Mouse (Mus musculus) midbrain, embryonic 12.5 days (tissue): Measurements from ENCODE around the gene Car10. TPM values are rescaled to one million over a fixed set of nuclear protein-coding genes. Genes with fewer than 3 reads are reported as not detected.

Experiments used
- ATAC-seq: fragments of 200-750 bp; cut with Nextera tagmentation; 2 replicates; pipeline ENCODE4 v1.8.0; 2017; ENCODE audit warnings: low read depth, moderate TSS enrichment, moderate library complexity; ENCODE audit not compliant: low FRiP score
- H3K27ac ChIP-seq: fragments of 300-500 bp; sonication (generic); replicated peaks from 2 replicates; pipeline ENCODE4 v1.5.1; 2016; ENCODE audit warnings: mild to moderate bottlenecking
- H3K27me3 ChIP-seq: fragments of 300-500 bp; sonication (generic); 2 replicates; pipeline ENCODE4 v1.6.1; 2016; ENCODE audit warnings: mild to moderate bottlenecking
- H3K36me3 ChIP-seq: fragments of 300-500 bp; sonication (generic); 2 replicates; pipeline ENCODE4 v1.6.1; 2016
- H3K4me1 ChIP-seq: fragments of 300-500 bp; sonication (generic); 2 replicates; pipeline ENCODE4 v1.6.1; 2016
- H3K4me2 ChIP-seq: fragments of 300-500 bp; sonication (generic); replicated peaks from 2 replicates; pipeline ENCODE4 v1.6.1; 2016; ENCODE audit warnings: mild to moderate bottlenecking, moderate library complexity
- H3K4me3 ChIP-seq: fragments of 300-500 bp; sonication (generic); 2 replicates; pipeline ENCODE4 v1.5.1; 2016; ENCODE audit warnings: mild to moderate bottlenecking
- H3K9ac ChIP-seq: fragments of 300-500 bp; sonication (generic); replicated peaks from 2 replicates; pipeline ENCODE4 v1.6.1; 2016; ENCODE audit warnings: mild to moderate bottlenecking, moderate library complexity
- H3K9me3 ChIP-seq: fragments of 300-500 bp; sonication (generic); 2 replicates; pipeline ENCODE4 v1.6.1; 2016; ENCODE audit warnings: mild to moderate bottlenecking
- WGBS: fragments of 180-500 bp; shearing (Covaris S2); methylation state at CpG from one replicate; pipeline ENCODE4 v1.1.7; 2016; 5-methylcytosine and 5-hydroxymethylcytosine counted together
- polyA plus RNA-seq: library from polyadenylated mRNA; unstranded; fragments of >200 nt; fragmentation: Nextera tagmentation; extraction: Ambion mirVana; gene quantifications from 2 replicates; pipeline ENCODE4 v1.2.1, GENCODE M21; 2016

Car10 gene
- polyA plus RNA-seq, 1 experiment from 2014 or later: 4.6 TPM

- no peak overlapping the region for H3K9ac ChIP-seq
- no peak overlapping the region for H3K4me3 ChIP-seq
- ATAC-seq: no peak
- H3K4me2 ChIP-seq: no peak overlapping the region
- H3K9me3 ChIP-seq: no peaks in the 10 kb centered on the region
- WGBS: 89% methylated on average over 5 of the region's 5 CpGs
- no peaks in the 10 kb centered on the region for H3K27me3 ChIP-seq
- H3K27ac ChIP-seq: no peak overlapping the region
- no peaks in the 10 kb centered on the region for H3K36me3 ChIP-seq
- H3K4me1 ChIP-seq: no peaks in the 10 kb centered on the region
These were observed 333.7 kb downstream of the Car10 start for GRCm38 (mm10) chr11:93431482-93431881.

- Histone ChIP-seq H3K4me3 (no peak overlapping the region), H3K9ac (no peak overlapping the region), H3K27me3 (no peaks in the 10 kb centered on the region), H3K36me3 (no peaks in the 10 kb centered on the region), H3K9me3 (no peaks in the 10 kb centered on the region), H3K27ac (no peak overlapping the region), H3K4me2 (no peak overlapping the region), H3K4me1 (no peaks in the 10 kb centered on the region)
- no peak for ATAC-seq
- 54% methylated on average over 4 of the region's 4 CpGs for WGBS
These were observed 337.4 kb downstream of the Car10 start for GRCm38 (mm10) chr11:93434997-93435915.

GRCm38 (mm10) chr11:93436892-93437291 lies 339.1 kb downstream of the Car10 start:
- Histone ChIP-seq H3K4me2 (no peak overlapping the region), H3K27me3 (no peaks in the 10 kb centered on the region), H3K9ac (no peak overlapping the region), H3K9me3 (no peaks in the 10 kb centered on the region), H3K36me3 (no peaks in the 10 kb centered on the region), H3K4me3 (no peak overlapping the region), H3K4me1 (no peaks in the 10 kb centered on the region), H3K27ac (no peak overlapping the region)
- WGBS: 58% methylated on average over 2 of the region's 2 CpGs
- ATAC-seq: no peak

GRCm38 (mm10) chr11:93440466-93440865 lies 342.6 kb downstream of the Car10 start:
- no peak overlapping the region for H3K9ac ChIP-seq
- no peak overlapping the region for H3K4me3 ChIP-seq
- H3K4me1 ChIP-seq: no peaks in the 10 kb centered on the region
- H3K9me3 ChIP-seq: no peaks in the 10 kb centered on the region
- H3K36me3 ChIP-seq: no peaks in the 10 kb centered on the region
- WGBS: 87% methylated on average over 1 of the region's 1 CpGs
- no peak overlapping the region for H3K27ac ChIP-seq
- ATAC-seq: no peak
- H3K4me2 ChIP-seq: no peak overlapping the region
- H3K27me3 ChIP-seq: no peaks in the 10 kb centered on the region

- no peaks in the 10 kb centered on the region for H3K36me3 ChIP-seq
- no peak overlapping the region for H3K27ac ChIP-seq
- 96% methylated on average over 2 of the region's 2 CpGs for WGBS
- no peaks in the 10 kb centered on the region for H3K9me3 ChIP-seq
- H3K4me3 ChIP-seq: no peak overlapping the region
- H3K4me2 ChIP-seq: no peak overlapping the region
- H3K4me1 ChIP-seq: no peaks in the 10 kb centered on the region
- ATAC-seq: no peak
- H3K9ac ChIP-seq: no peak overlapping the region
- no peaks in the 10 kb centered on the region for H3K27me3 ChIP-seq
These were observed 345.9 kb downstream of the Car10 start for GRCm38 (mm10) chr11:93443777-93444176.

GRCm38 (mm10) chr11:93444741-93445140 lies 346.9 kb downstream of the Car10 start:
- WGBS: 86% methylated on average over 8 of the region's 8 CpGs
- H3K36me3 ChIP-seq: no peaks in the 10 kb centered on the region
- H3K4me2 ChIP-seq: no peak overlapping the region
- H3K9ac ChIP-seq: no peak overlapping the region
- H3K4me3 ChIP-seq: no peak overlapping the region
- H3K4me1 ChIP-seq: no peaks in the 10 kb centered on the region
- H3K27ac ChIP-seq: no peak overlapping the region
- H3K27me3 ChIP-seq: no peaks in the 10 kb centered on the region
- no peaks in the 10 kb centered on the region for H3K9me3 ChIP-seq
- no peak for ATAC-seq

- no peak overlapping the region for H3K4me2 ChIP-seq
- no peak overlapping the region for H3K27ac ChIP-seq
- H3K36me3 ChIP-seq: no peaks in the 10 kb centered on the region
- ATAC-seq: no peak
- no peaks in the 10 kb centered on the region for H3K27me3 ChIP-seq
- no peak overlapping the region for H3K9ac ChIP-seq
- no peaks in the 10 kb centered on the region for H3K4me1 ChIP-seq
- no peaks in the 10 kb centered on the region for H3K9me3 ChIP-seq
- no peak overlapping the region for H3K4me3 ChIP-seq
- 70% methylated on average over 3 of the region's 3 CpGs for WGBS
These were observed 349.7 kb downstream of the Car10 start for GRCm38 (mm10) chr11:93447566-93447965.

- 0 out of 2 replicates have a peak, but pooled peaks have one; percentile 44 for ATAC-seq
- no peaks in the 10 kb centered on the region for H3K27me3 ChIP-seq
- no peak overlapping the region for H3K4me3 ChIP-seq
- 75% methylated on average over 12 of the region's 12 CpGs for WGBS
- H3K36me3 ChIP-seq: no peaks in the 10 kb centered on the region
- H3K9me3 ChIP-seq: no peaks in the 10 kb centered on the region
- H3K4me2 ChIP-seq: no peak overlapping the region
- no peak overlapping the region for H3K27ac ChIP-seq
- H3K4me1 ChIP-seq: no peaks in the 10 kb centered on the region
- no peak overlapping the region for H3K9ac ChIP-seq
These were observed 350.7 kb downstream of the Car10 start for GRCm38 (mm10) chr11:93448290-93449256.

- Histone ChIP-seq H3K4me2 (no peak overlapping the region), H3K4me1 (no peaks in the 10 kb centered on the region), H3K36me3 (no peaks in the 10 kb centered on the region), H3K27me3 (no peaks in the 10 kb centered on the region), H3K9me3 (no peaks in the 10 kb centered on the region), H3K4me3 (no peak overlapping the region), H3K27ac (no peak overlapping the region), H3K9ac (no peak overlapping the region)
- ATAC-seq: no peak
- whole genome bisulfite sequencing: 91% methylated on average over 7 of the region's 7 CpGs
These were observed 352.7 kb downstream of the Car10 start for GRCm38 (mm10) chr11:93450535-93450934.

GRCm38 (mm10) chr11:93466221-93466620 lies 368.4 kb downstream of the Car10 start:
- no peaks in the 10 kb centered on the region for H3K36me3 ChIP-seq
- H3K9me3 ChIP-seq: no peaks in the 10 kb centered on the region
- no peaks in the 10 kb centered on the region for H3K27me3 ChIP-seq
- 82% methylated on average over 4 of the region's 4 CpGs for WGBS
- no peak overlapping the region for H3K27ac ChIP-seq
- H3K4me1 ChIP-seq: peaks cover 7% of the 10 kb centered on the region; the same call in 1 of the 2 replicates
- no peak overlapping the region for H3K4me3 ChIP-seq
- H3K9ac ChIP-seq: no peak overlapping the region
- H3K4me2 ChIP-seq: no peak overlapping the region
- no peak for ATAC-seq

- no peak overlapping the region for H3K4me2 ChIP-seq
- no peaks in the 10 kb centered on the region for H3K36me3 ChIP-seq
- no peak overlapping the region for H3K9ac ChIP-seq
- ATAC-seq: no peak
- H3K4me3 ChIP-seq: no peak overlapping the region
- H3K27ac ChIP-seq: no peak overlapping the region
- WGBS: 87% methylated on average over 3 of the region's 3 CpGs
- H3K4me1 ChIP-seq: peaks cover 4% of the 10 kb centered on the region; the same call in 1 of the 2 replicates
- no peaks in the 10 kb centered on the region for H3K9me3 ChIP-seq
- H3K27me3 ChIP-seq: no peaks in the 10 kb centered on the region
These were observed 369.9 kb downstream of the Car10 start for GRCm38 (mm10) chr11:93467711-93468110.

GRCm38 (mm10) chr11:93470771-93471170 lies 372.9 kb downstream of the Car10 start:
- Histone ChIP-seq H3K36me3 (no peaks in the 10 kb centered on the region), H3K27ac (no peak overlapping the region), H3K4me2 (no peak overlapping the region), H3K4me3 (no peak overlapping the region), H3K9me3 (no peaks in the 10 kb centered on the region), H3K9ac (no peak overlapping the region), H3K27me3 (no peaks in the 10 kb centered on the region), H3K4me1 (peaks cover 4% of the 10 kb centered on the region; the same call in 1 of the 2 replicates)
- peak; percentile 49; the same call in 1 of the 2 replicates for ATAC-seq
- WGBS: 62% methylated on average over 7 of the region's 7 CpGs
